Comparison of ENCODE assay signal across 26 mouse cellular contexts in genomic region chr5:134322355-134322754, GRCm38 (mm10). TPM values are rescaled to one million over a fixed set of nuclear protein-coding genes. Genes with fewer than 3 reads are reported as not detected.
DNase-seq lines count a peak whose midpoint lies in the region; ATAC-seq and TF ChIP-seq lines count a peak whose summit lies in the region.
"Had no signal": no experiment of that assay in that cellular context is flagged by ENCODE, and none has a peak within 500 bp of the region (broad histone marks: within the 10 kb centered on the region; RNA-seq: fewer than 3 reads in every experiment).

No protein-coding gene starts in this region.

- H3K4me2 ChIP-seq in forebrain, postnatal 0 days (ENCODE audit: low read depth), result no peak overlapping the region
- H3K4me2 ChIP-seq in limb, embryonic 11.5 days (ENCODE audit: low read depth, severe bottlenecking), result no peak overlapping the region
- H3K4me2 ChIP-seq in intestine, postnatal 0 days (replicated peaks; ENCODE audit: low read depth), result no peak overlapping the region
- H3K4me2 ChIP-seq: forebrain, embryonic 12.5 days; intestine, embryonic 15.5 days; liver, embryonic 13.5 days; lung, embryonic 14.5 days; midbrain, embryonic 13.5 days had no signal

- H3K36me3 ChIP-seq in forebrain, embryonic 10.5 days (replicated peaks), result no peaks in the 10 kb centered on the region
- H3K36me3 ChIP-seq in forebrain, postnatal 0 days (ENCODE audit: insufficient read depth), result no peaks in the 10 kb centered on the region
- H3K36me3 ChIP-seq in liver, adult 2 months (ENCODE audit: control insufficient read depth, insufficient read depth, low read length), result no peaks in the 10 kb centered on the region
- H3K36me3 ChIP-seq in embryonic facial prominence, embryonic 10.5 days (replicated peaks), result no peaks in the 10 kb centered on the region
- no peaks in the 10 kb centered on the region for H3K36me3 ChIP-seq in limb, embryonic 11.5 days (ENCODE audit: control insufficient read depth, insufficient read depth, low read length)
- H3K36me3 ChIP-seq in intestine, postnatal 0 days (ENCODE audit: control insufficient read depth, insufficient read depth), result no peaks in the 10 kb centered on the region
- H3K36me3 ChIP-seq: forebrain, embryonic 12.5 days; intestine, embryonic 15.5 days; liver, embryonic 13.5 days; midbrain, embryonic 13.5 days had no signal

- peak overlapping the region; percentile 44; the same call in 1 of the 2 replicates for H3K27ac ChIP-seq in forebrain, embryonic 10.5 days
- H3K27ac ChIP-seq in forebrain, postnatal 0 days (ENCODE audit: low read depth, low read length), result no peak overlapping the region
- H3K27ac ChIP-seq in liver, adult 2 months (replicated peaks; ENCODE audit: insufficient read depth, low read depth, low read length), result no peak overlapping the region
- peak overlapping the region; percentile 71 for H3K27ac ChIP-seq in embryonic facial prominence, embryonic 10.5 days (replicated peaks)
- H3K27ac ChIP-seq in limb, embryonic 11.5 days (replicated peaks; ENCODE audit: low read depth, low read length), result peak overlapping the region; percentile 30; the same call in 1 of the 2 replicates
- H3K27ac ChIP-seq in intestine, postnatal 0 days (ENCODE audit: low read depth, low read length), result no peak overlapping the region
- H3K27ac ChIP-seq: forebrain, embryonic 12.5 days; hindbrain, postnatal 0 days; intestine, embryonic 15.5 days; liver, embryonic 13.5 days; midbrain, embryonic 13.5 days had no signal

- peaks cover 8% of the 10 kb centered on the region for H3K27me3 ChIP-seq in forebrain, embryonic 10.5 days (ENCODE audit: poor library complexity, severe bottlenecking)
- H3K27me3 ChIP-seq in forebrain, postnatal 0 days (ENCODE audit: insufficient read depth, low read length), result no peaks in the 10 kb centered on the region
- no peaks in the 10 kb centered on the region for H3K27me3 ChIP-seq in liver, adult 2 months (ENCODE audit: control insufficient read depth, insufficient read depth, low read length)
- no peaks in the 10 kb centered on the region for H3K27me3 ChIP-seq in embryonic facial prominence, embryonic 10.5 days (replicated peaks; ENCODE audit: low read depth, poor library complexity, severe bottlenecking)
- no peaks in the 10 kb centered on the region for H3K27me3 ChIP-seq in limb, embryonic 11.5 days (ENCODE audit: control insufficient read depth, insufficient read depth, low read length)
- no peaks in the 10 kb centered on the region for H3K27me3 ChIP-seq in intestine, postnatal 0 days (replicated peaks; ENCODE audit: control insufficient read depth, insufficient read depth, low read length)
- H3K27me3 ChIP-seq: CH12.LX; forebrain, embryonic 12.5 days; intestine, embryonic 15.5 days; liver, embryonic 13.5 days; midbrain, embryonic 13.5 days had no signal

- no peak for DNase-seq in forebrain, embryonic 10.5 days (ENCODE audit: extremely low spot score, low spot score)
- DNase-seq in forebrain, postnatal 0 days, result no peak
- peak; percentile 46 for DNase-seq in liver, adult 2 months (ENCODE audit: extremely low read depth, low read depth, low spot score)
- DNase-seq in liver, result no peak
- no peak for DNase-seq in embryonic facial prominence, embryonic 10.5 days (ENCODE audit: low spot score)
- DNase-seq in limb, embryonic 11.5 days (ENCODE audit: low spot score), result no peak
- DNase-seq in layer of hippocampus, postnatal 36 days, result no peak
- DNase-seq: adrenal gland, adult 8-10 months; cerebellum, adult 2 months; cerebellum, postnatal 25 days; gastrocnemius, postnatal 14 days; heart, postnatal 14 days; kidney, adult 9 months; liver, embryonic 13.5 days; lung, embryonic 14.5 days; lung, postnatal 36 days; thymus, adult 2 months; thymus, postnatal 36 days had no signal

- H3K9ac ChIP-seq in forebrain, postnatal 0 days, result no peak overlapping the region
- H3K9ac ChIP-seq in liver, adult 2 months (ENCODE audit: low read depth, low read length), result no peak overlapping the region
- no peak overlapping the region for H3K9ac ChIP-seq in limb, embryonic 11.5 days (ENCODE audit: low read length)
- H3K9ac ChIP-seq in intestine, postnatal 0 days (ENCODE audit: low read depth, low read length), result no peak overlapping the region
- H3K9ac ChIP-seq: forebrain, embryonic 12.5 days; intestine, embryonic 15.5 days; liver, embryonic 13.5 days; lung, embryonic 14.5 days; midbrain, embryonic 13.5 days had no signal

- peaks cover 24% of the 10 kb centered on the region for H3K4me1 ChIP-seq in forebrain, embryonic 10.5 days
- no peaks in the 10 kb centered on the region for H3K4me1 ChIP-seq in forebrain, postnatal 0 days (ENCODE audit: insufficient read depth)
- H3K4me1 ChIP-seq in liver, adult 2 months (ENCODE audit: control insufficient read depth, insufficient read depth, low read length), result peaks cover 4% of the 10 kb centered on the region; the same call in 1 of the 2 replicates
- peaks cover 40% of the 10 kb centered on the region for H3K4me1 ChIP-seq in embryonic facial prominence, embryonic 10.5 days
- peaks cover 2% of the 10 kb centered on the region; the same call in 1 of the 2 replicates for H3K4me1 ChIP-seq in limb, embryonic 11.5 days (ENCODE audit: control insufficient read depth, insufficient read depth, low read length)
- H3K4me1 ChIP-seq in intestine, postnatal 0 days (replicated peaks; ENCODE audit: control insufficient read depth, insufficient read depth, low read length), result no peaks in the 10 kb centered on the region
- H3K4me1 ChIP-seq: forebrain, embryonic 12.5 days; midbrain, embryonic 13.5 days had no signal

- TF ChIP-seq POLR2A in liver, adult 2 months (IDR thresholded peaks at IDR 0.05; ENCODE audit: extremely low read depth, insufficient read depth, low read length), result no peak

- no peak for TF ChIP-seq CTCF in forebrain, postnatal 0 days (IDR thresholded peaks at IDR 0.05; ENCODE audit: low read depth)
- TF ChIP-seq CTCF in liver, adult 2 months (IDR thresholded peaks at IDR 0.05; ENCODE audit: low read depth, low read length), result no peak
- no peak for TF ChIP-seq CTCF in intestine, postnatal 0 days (IDR thresholded peaks at IDR 0.05; ENCODE audit: low read depth)

- no peaks in the 10 kb centered on the region for H3K9me3 ChIP-seq in forebrain, embryonic 10.5 days
- H3K9me3 ChIP-seq in forebrain, postnatal 0 days (ENCODE audit: low read length), result no peaks in the 10 kb centered on the region
- no peaks in the 10 kb centered on the region for H3K9me3 ChIP-seq in embryonic facial prominence, embryonic 10.5 days
- H3K9me3 ChIP-seq in limb, embryonic 11.5 days (ENCODE audit: control insufficient read depth, low read length), result no peaks in the 10 kb centered on the region
- H3K9me3 ChIP-seq in intestine, postnatal 0 days (ENCODE audit: control insufficient read depth), result no peaks in the 10 kb centered on the region
- H3K9me3 ChIP-seq: forebrain, embryonic 12.5 days; intestine, embryonic 15.5 days; liver, embryonic 13.5 days; midbrain, embryonic 13.5 days had no signal

- H3K79me2 ChIP-seq in liver, adult 2 months (ENCODE audit: control insufficient read depth, insufficient read depth, low read length), result no peaks in the 10 kb centered on the region

- no peak for ATAC-seq in forebrain, postnatal 0 days
- ATAC-seq in limb, embryonic 11.5 days (ENCODE audit: insufficient number of reproducible peaks, low FRiP score, low TSS enrichment, low read depth), result no peak
- no peak for ATAC-seq in intestine, postnatal 0 days
- ATAC-seq: activated CD4-positive, CD25-positive, alpha-beta regulatory T cell, adult 4 months; hindbrain, postnatal 0 days; intestine, embryonic 15.5 days; midbrain, embryonic 13.5 days had no signal

- 90% methylated on average over 13 of the region's 13 CpGs for WGBS in forebrain, embryonic 10.5 days
- WGBS in forebrain, postnatal 0 days, result 77% methylated on average over 13 of the region's 13 CpGs
- WGBS in liver, adult 2 months, result 34% methylated on average over 13 of the region's 13 CpGs
- 81% methylated on average over 13 of the region's 13 CpGs for WGBS in embryonic facial prominence, embryonic 10.5 days
- 92% methylated on average over 13 of the region's 13 CpGs for WGBS in limb, embryonic 11.5 days
- WGBS in intestine, postnatal 0 days, result 71% methylated on average over 13 of the region's 13 CpGs

- H3K4me3 ChIP-seq in forebrain, embryonic 10.5 days, result no peak overlapping the region
- H3K4me3 ChIP-seq in forebrain, postnatal 0 days (ENCODE audit: low read depth, low read length), result no peak overlapping the region
- H3K4me3 ChIP-seq in liver, adult 2 months (ENCODE audit: insufficient read depth, low read depth, low read length), result no peak overlapping the region
- no peak overlapping the region for H3K4me3 ChIP-seq in embryonic facial prominence, embryonic 10.5 days
- no peak overlapping the region for H3K4me3 ChIP-seq in limb, embryonic 11.5 days (ENCODE audit: low read depth, low read length)
- no peak overlapping the region for H3K4me3 ChIP-seq in intestine, postnatal 0 days (ENCODE audit: low read depth, low read length)
- H3K4me3 ChIP-seq: erythroblast, embryonic 14.5 days; forebrain, embryonic 12.5 days; intestine, embryonic 15.5 days; liver, embryonic 13.5 days; midbrain, embryonic 13.5 days had no signal

RNA-seq across cellular contexts. Expression of gene Gtf2i, which starts 7.8 kb away (rescaled TPM):
- polyA plus RNA-seq in forebrain, embryonic 10.5 days (2016; fragmentation: Nextera tagmentation; extraction: Ambion mirVana), result 174 and 178 TPM in 2 replicates
- total RNA-seq in forebrain, postnatal 0 days (2014; rRNA removed), result 98.3 and 120 TPM in 2 replicates
- 62.7 and 85.6 TPM in 2 replicates for polyA plus RNA-seq in forebrain, postnatal 0 days (2015; fragmentation: Nextera tagmentation; extraction: Ambion mirVana)
- 54.2 and 58.3 TPM in 2 replicates for total RNA-seq in liver, adult 2 months (2014; rRNA removed)
- polyA plus RNA-seq in liver, adult 2 months (2012; rRNA removed), result 31.7 and 37.9 TPM in 2 replicates
- polyA plus RNA-seq in embryonic facial prominence, embryonic 10.5 days (2016; fragmentation: Nextera tagmentation; extraction: Ambion mirVana), result 200 and 207 TPM in 2 replicates
- polyA plus RNA-seq in limb, embryonic 11.5 days (2014; fragmentation: Nextera tagmentation; extraction: Ambion mirVana), result 211 and 222 TPM in 2 replicates
- 53.4 and 62.6 TPM in 2 replicates for polyA plus RNA-seq in intestine, postnatal 0 days (2015; fragmentation: Nextera tagmentation; extraction: Ambion mirVana)
- total RNA-seq in layer of hippocampus, postnatal 36 days (2021), result 100 to 1,000 TPM; 215 to 234 TPM

Comparison
In these comparisons a context has a peak if more than half of its experiments do, and no peak if none do; other contexts are left out.
1. H3K27ac ChIP-seq: peak in forebrain, embryonic 10.5 days (single experiment), embryonic facial prominence, embryonic 10.5 days (single experiment) and limb, embryonic 11.5 days (single experiment); none in forebrain, postnatal 0 days (single experiment), liver, adult 2 months (single experiment) and intestine, postnatal 0 days (single experiment).